Mouse (Mus musculus): ENCODE results near the gene Bbs9.

GRCm38 (mm10) chr9:22789380-22790168 is 314.1 kb downstream of the Bbs9 start:
- TF ChIP-seq CTCF (IDR thresholded peaks at IDR 0.05) (no peak), EP300 (IDR thresholded peaks at IDR 0.05) (no peak)
